Mouse (Mus musculus) bone marrow, adult 2 months (tissue): ENCODE results near the gene Nav2.

ENCODE experiments used
- CTCF ChIP-seq: fragments of 200-500 bp; IDR thresholded peaks from 2 replicates; pipeline ENCODE4 v1.5.1; 2011; ENCODE audit warnings: low read length, control low read depth; ENCODE audit not compliant: control insufficient read depth, insufficient read depth
- POLR2A ChIP-seq: fragments of 200-500 bp; IDR thresholded peaks from 2 replicates; pipeline ENCODE4 v1.6.1; 2011; ENCODE audit warnings: low read depth, mild to moderate bottlenecking, control low read depth, low read length, borderline replicate concordance; ENCODE audit not compliant: control insufficient read depth

- TF ChIP-seq CTCF: no peak
- no peak for TF ChIP-seq POLR2A
Observed at GRCm38 (mm10) chr7:49071141-49071567, 162.6 kb downstream of the Nav2 start.
